Mouse (Mus musculus) cerebellum, postnatal 36 days (tissue): ENCODE data around the gene Commd1.

ENCODE experiments used
- DNase-seq, 2 experiments: peaks; one replicate each; pipeline ENCODE4 v3.0.0; 2021 to 2022; ENCODE audit warnings: mixed read lengths in 2 of 2

Gene Commd1

DNA sequence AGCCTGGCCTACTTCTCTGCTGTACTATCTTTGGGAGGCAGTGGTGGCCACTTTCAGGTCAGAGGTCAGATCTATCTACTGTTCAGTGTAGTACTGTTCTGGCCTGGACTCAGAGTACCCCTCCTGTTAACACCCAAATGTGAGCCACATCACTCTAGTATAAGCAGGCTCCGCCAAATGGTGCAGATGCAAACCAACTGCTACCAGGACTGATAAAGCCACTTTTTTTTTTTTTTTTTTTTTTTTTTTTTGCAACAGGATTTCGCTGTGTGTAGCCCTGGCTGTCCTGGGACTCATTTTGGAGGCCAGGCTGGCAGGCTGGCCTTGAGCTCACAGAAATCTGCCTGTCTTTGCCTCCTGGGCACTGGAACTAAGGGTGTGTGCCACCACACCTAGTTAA is 43.2 kb downstream of the Commd1 start:
- no peak for DNase-seq

- DNase-seq = no peak
These were observed 44.4 kb downstream of the Commd1 start for GRCm38 (mm10) chr11:22937716-22938316.

DNA sequence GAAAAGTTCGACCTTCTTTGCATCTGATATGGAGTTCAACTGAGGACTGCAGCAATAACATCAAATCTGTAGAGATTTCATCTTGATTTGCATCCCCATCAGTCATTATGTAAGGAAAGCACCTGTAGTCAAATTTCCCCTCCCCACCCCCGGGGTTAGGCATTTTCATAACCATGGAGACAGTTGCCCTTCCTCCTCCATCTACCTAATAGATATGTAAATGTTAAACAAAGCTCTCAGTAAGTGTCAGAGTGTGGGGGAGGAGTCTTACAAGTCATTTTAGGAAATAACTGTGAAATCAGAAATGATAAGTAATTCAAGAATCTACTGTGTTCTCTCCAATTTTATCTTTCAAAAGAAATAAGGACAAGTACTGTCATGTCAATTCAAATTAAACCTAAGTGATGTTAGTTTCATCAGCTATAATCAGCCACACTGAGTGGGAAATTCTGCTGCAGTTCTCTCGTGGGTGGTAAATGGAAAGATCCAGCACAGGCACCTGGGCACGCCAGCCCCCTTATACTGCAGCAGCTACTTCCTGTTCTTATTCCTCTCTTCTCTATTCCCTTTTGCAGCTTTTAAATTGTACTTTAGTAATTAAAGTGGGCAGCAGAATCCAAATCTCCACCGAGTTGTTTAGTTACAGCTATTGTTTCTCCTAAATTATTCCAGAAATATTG is 45.6 kb downstream of the Commd1 start:
- DNase-seq = no peak

DNA sequence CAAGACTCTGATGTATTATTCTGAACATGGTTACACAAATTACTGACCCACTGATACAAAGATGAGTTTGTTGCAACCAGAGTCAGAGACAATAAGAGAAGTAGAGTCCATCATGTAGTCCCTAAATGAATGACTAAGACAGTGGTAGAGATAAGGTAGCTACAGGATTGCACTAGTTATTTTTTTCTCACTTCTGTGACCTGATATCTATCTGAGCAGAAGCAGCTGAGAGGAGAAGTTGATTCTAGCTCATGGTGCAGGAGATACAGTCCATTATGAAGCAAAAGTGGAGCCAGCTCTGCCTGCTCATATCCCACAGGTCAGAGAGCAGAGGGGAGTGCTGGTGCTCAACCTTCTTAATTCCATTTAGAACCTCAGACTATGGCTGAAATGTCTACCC is 50.0 kb downstream of the Commd1 start:
- no peak for DNase-seq

DNA sequence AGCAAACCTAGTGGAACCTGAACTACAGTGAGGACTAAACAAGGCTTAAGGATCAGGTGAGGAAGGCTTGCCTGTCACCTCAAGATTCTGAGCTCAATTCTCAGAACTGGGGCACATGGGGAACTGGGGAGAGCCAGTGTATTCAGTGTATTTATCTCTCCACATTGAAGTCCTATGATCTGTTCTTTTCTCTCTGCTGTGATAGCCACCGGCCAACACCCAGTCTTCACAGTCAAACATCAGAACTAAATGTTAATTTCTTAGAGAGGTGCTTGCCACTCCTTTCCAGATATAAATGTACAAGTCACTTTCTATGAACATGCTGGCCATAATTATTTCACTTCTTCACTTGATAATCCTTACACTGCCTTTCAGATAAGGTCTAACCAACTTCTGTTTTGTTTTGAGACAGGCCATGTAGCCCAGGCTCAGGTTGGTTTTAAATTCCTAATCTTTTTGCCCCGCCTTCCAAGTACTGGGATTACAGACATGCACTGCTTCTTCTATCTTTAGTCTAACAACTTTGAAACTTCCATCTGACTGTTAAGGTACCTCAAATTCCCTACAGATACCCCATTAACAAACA is 50.8 kb downstream of the Commd1 start:
- DNase-seq = no peak

DNA sequence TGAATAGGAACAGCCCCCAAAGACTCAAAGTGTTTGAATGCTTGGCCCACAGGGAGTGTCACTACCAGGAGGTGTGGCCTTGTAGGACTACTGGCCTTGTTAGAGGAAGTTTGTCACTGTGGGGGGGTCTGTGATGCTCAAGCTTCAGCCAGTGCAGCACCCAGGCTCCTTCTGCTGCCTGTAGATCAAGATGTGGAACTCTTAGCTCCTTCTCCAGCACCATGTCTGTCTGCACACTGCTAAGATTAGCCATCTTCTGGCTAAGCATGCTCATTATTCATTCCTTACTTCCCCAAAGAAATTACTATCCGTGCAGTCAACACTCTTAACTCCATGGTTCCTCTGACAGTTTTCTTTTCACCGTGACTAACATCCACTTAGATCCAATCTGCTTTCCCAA is 52.1 kb downstream of the Commd1 start:
- DNase-seq = no peak

GRCm38 (mm10) chr11:22928586-22929169 is 53.5 kb downstream of the Commd1 start:
- no peak for DNase-seq

DNA sequence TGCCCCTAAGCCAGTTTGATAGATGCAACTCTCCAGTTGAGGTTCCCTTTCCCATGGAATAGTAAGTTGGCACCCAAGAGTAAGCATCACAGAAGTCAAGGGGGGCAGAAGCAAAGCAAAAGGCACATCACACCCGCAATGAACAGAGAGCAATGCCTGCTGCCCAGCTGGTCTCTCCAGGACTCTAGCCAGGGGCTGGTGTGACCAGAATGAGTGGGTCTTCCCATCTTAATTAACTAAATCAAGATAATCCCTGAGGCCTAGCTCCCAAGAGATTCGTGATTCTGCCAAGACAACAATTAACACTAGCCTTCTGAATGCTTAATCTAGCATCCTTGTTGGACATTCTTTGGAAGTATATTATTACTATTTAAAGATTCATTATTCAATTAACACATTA is 58.6 kb downstream of the Commd1 start:
- no peak for DNase-seq

DNA sequence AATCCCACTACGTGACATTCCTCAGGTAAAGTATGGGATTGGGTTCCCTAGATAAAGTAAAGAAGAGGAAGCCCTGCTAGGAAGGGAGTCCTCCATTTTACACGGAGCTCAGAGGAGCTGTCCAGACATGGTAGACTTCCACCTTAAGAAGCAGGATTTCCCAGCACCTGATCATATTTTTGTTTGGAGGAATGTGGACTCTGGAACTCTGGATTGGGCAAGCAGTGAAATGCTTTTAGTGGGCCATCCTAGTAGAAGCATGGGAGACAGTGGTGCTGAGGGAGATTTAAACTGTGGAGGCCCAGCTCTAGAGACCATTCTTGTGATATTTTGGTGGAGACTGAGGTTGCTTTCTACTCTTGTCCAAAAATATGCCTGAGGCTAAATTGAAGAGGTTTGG is 59.6 kb downstream of the Commd1 start:
- no peak for DNase-seq

- no peak for DNase-seq
These were observed 62.8 kb downstream of the Commd1 start for GRCm38 (mm10) chr11:22919336-22919735.

DNA sequence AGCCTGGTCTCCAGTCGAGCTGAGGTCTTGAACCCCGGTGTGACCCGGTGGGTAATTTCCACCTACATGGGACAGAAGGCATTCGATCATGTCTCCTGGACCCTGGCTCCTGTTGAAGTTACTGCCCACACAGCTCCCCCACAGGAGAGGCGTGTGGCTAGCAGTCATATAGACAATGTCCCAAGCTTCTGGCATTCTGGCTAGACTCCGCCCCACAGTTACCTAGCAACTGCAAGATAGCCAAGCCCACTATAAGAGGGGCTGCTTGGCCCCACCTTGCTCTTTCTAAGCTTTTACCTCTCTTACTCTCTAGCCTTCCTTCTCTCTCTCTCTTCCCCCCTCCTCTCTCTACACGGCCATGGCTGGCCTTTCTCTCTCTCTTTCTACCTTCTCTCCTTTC is 64.4 kb downstream of the Commd1 start:
- no peak for DNase-seq

- no peak for DNase-seq
These were observed 68.4 kb downstream of the Commd1 start for GRCm38 (mm10) chr11:22913744-22914143.

- no peak for DNase-seq
These were observed 70.4 kb downstream of the Commd1 start for GRCm38 (mm10) chr11:22911831-22912230.

DNA sequence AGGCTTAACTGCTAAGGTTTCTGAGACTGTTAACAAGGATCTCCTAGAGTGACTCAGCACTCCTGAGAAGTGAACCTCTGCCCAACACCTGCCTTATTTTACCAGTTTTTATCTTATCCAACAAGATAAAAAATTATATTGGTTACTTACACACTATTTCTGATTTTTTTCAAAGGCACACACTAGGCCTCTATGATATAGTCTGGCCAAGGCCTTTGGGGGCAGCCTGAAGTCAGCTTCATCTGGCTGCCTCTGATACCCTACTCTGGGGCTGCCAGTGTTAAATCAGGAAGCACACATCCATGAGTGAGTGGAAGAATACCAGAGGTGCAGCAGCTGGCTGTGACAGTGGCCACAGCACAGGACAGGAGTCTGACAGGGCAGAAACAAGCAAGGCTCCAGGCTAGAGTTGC is 75.7 kb downstream of the Commd1 start:
- no peak for DNase-seq

- DNase-seq = no peak
These were observed 79.3 kb downstream of the Commd1 start for GRCm38 (mm10) chr11:22902923-22903322.

- no peak for DNase-seq
These were observed 82.1 kb downstream of the Commd1 start for GRCm38 (mm10) chr11:22900041-22900440.

DNA sequence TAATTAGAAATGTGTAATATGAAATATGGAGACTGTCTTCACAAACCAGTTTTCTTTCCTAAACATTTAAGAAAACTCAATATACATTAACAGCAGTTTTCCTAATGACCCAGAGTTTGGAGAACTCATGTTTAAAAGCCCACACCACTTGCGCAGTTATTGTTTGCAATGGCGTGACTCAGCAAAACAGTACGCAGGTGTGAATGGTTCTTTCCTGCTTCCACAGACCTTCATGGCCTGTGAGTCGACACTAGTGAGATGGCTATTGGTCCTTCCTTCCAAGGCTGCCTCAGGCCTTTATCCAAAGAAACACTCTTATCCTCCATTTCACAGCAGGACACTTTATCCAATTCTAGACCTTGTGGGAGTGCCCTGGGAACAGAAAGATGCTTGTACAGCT is 84.5 kb downstream of the Commd1 start:
- DNase-seq = no peak

- no peak for DNase-seq
These were observed 85.1 kb downstream of the Commd1 start for GRCm38 (mm10) chr11:22897127-22897526.

DNA sequence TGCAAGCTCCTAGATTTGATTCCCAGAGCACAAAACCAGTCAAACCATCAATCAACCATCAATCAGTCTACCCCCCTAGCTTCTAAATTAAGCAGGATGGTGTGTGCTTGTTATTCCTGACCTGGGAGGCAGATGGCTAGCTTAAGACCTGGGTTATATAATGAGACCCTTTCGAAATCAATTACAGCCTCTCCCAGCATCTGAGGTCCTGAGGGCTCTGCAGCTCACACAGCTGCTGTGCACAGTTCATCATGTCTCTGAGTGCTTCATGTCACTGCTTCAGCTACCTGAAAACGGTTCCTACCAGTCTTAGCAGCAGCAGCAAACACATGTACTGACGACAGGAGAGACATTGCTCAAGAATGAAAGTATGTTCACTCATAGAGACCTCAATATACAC is 89.1 kb downstream of the Commd1 start:
- no peak for DNase-seq

- no peak for DNase-seq
These were observed 89.7 kb downstream of the Commd1 start for GRCm38 (mm10) chr11:22892466-22892865.

DNA sequence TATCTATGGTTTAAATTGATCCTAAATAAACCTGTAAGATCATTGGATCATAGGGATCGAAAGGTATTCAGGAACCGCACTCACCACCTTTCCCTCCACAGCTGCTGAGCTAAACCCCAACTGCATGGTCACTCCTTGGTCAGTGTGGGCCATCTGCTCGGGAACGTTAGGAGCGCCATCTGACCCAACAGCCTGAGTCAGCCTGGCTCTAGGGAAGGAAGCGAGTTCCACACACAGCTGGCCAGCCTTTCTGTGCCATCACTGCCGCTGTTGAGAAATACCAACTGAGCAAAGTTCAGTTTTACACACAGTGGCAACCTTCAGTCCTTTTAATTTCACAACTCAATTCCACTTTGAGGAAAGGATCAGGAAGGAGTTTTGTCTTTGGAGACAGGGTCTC is 90.3 kb downstream of the Commd1 start:
- DNase-seq = no peak

- no peak for DNase-seq
These were observed 90.9 kb downstream of the Commd1 start for GRCm38 (mm10) chr11:22891242-22891641.

GRCm38 (mm10) chr11:22889224-22889623 is 93.0 kb downstream of the Commd1 start:
- no peak for DNase-seq

GRCm38 (mm10) chr11:22886991-22887390 is 95.2 kb downstream of the Commd1 start:
- no peak for DNase-seq
